Mouse (Mus musculus) stomach, embryonic 15.5 days (tissue): Measurements from ENCODE around the gene 4632433K11Rik. TPM values are rescaled to one million over a fixed set of nuclear protein-coding genes. Genes with fewer than 3 reads are reported as not detected.
"Not testable (repeated sequence)": the region's sequence is repeated elsewhere in the genome, so short reads cannot be mapped to it uniquely, and the experiment has no call there.

Experiments
- ATAC-seq: fragments of 200-750 bp; cut with Nextera tagmentation; 2 replicates; pipeline ENCODE4 v1.8.0; 2017; ENCODE audit warnings: low read depth, moderate number of reproducible peaks, moderate TSS enrichment; ENCODE audit not compliant: insufficient read depth, low FRiP score
- H3K27ac ChIP-seq: fragments of 300-500 bp; sonication (generic); 2 replicates; pipeline ENCODE4 v1.5.1; 2015; ENCODE audit warnings: mild to moderate bottlenecking, inconsistent platforms
- H3K27me3 ChIP-seq: fragments of 300-500 bp; sonication (generic); replicated peaks from 2 replicates; pipeline ENCODE4 v1.6.1; 2015; ENCODE audit warnings: inconsistent platforms
- H3K36me3 ChIP-seq: fragments of 300-500 bp; sonication (generic); 2 replicates; pipeline ENCODE4 v1.6.1; 2015; ENCODE audit warnings: inconsistent platforms
- H3K4me1 ChIP-seq: fragments of 300-500 bp; sonication (generic); 2 replicates; pipeline ENCODE4 v1.6.1; 2015; ENCODE audit warnings: inconsistent platforms
- H3K4me2 ChIP-seq: fragments of 300-500 bp; sonication (generic); 2 replicates; pipeline ENCODE4 v1.6.1; 2015; ENCODE audit warnings: mild to moderate bottlenecking, inconsistent platforms
- H3K4me3 ChIP-seq: fragments of 300-500 bp; sonication (generic); replicated peaks from 2 replicates; pipeline ENCODE4 v1.5.1; 2015; ENCODE audit warnings: inconsistent platforms
- H3K9ac ChIP-seq: fragments of 300-500 bp; sonication (generic); 2 replicates; pipeline ENCODE4 v1.6.1; 2015; ENCODE audit warnings: inconsistent platforms
- H3K9me3 ChIP-seq: fragments of 300-500 bp; sonication (generic); 2 replicates; pipeline ENCODE4 v1.6.1; 2016; ENCODE audit warnings: inconsistent platforms
- WGBS: fragments of 180-500 bp; shearing (Covaris S2); methylation state at CpG from one replicate; pipeline ENCODE4 v1.1.7; 2015; 5-methylcytosine and 5-hydroxymethylcytosine counted together
- polyA plus RNA-seq: library from polyadenylated mRNA; unstranded; fragments of >200 nt; fragmentation: Nextera tagmentation; extraction: Ambion mirVana; gene quantifications from 2 replicates; pipeline ENCODE4 v1.2.1, GENCODE M21; 2015

Gene 4632433K11Rik
- polyA plus RNA-seq, 1 experiment from 2014 or later, result not detected

GRCm38 (mm10) chr7:5060239-5060731 is 26.4 kb downstream of the 4632433K11Rik start:
- H3K4me2 ChIP-seq, result peak overlapping the region; percentile 75
- peaks cover 30% of the 10 kb centered on the region for H3K27me3 ChIP-seq
- peaks cover 32% of the 10 kb centered on the region for H3K4me1 ChIP-seq
- peak overlapping the region; percentile 40; the same call in 1 of the 2 replicates for H3K9ac ChIP-seq
- H3K27ac ChIP-seq, result peak overlapping the region; percentile 100
- no peak for ATAC-seq
- WGBS, result 2% methylated on average over 27 of the region's 27 CpGs
- H3K36me3 ChIP-seq, result no peaks in the 10 kb centered on the region
- H3K4me3 ChIP-seq, result peak overlapping the region; percentile 56
- no peaks in the 10 kb centered on the region for H3K9me3 ChIP-seq

- peaks cover 22% of the 10 kb centered on the region for H3K27me3 ChIP-seq
- no peaks in the 10 kb centered on the region; the same call in 1 of the 2 replicates for H3K36me3 ChIP-seq
- ATAC-seq, result peak; percentile 90
- H3K4me3 ChIP-seq, result peak overlapping the region; percentile 56
- peak overlapping the region; percentile 100 for H3K27ac ChIP-seq
- H3K4me1 ChIP-seq, result peaks cover 37% of the 10 kb centered on the region
- peak overlapping the region; percentile 75 for H3K4me2 ChIP-seq
- WGBS, result under 1% methylated on average over 60 of the region's 60 CpGs
- peak overlapping the region; percentile 87 for H3K9ac ChIP-seq
- no peaks in the 10 kb centered on the region for H3K9me3 ChIP-seq
Observed at GRCm38 (mm10) chr7:5060944-5061773, 27.2 kb downstream of the 4632433K11Rik start.

GRCm38 (mm10) chr7:5061774-5062359 is 27.9 kb downstream of the 4632433K11Rik start, which contains the start of gene U2af2:
Gene U2af2 (plus strand): TSS chr7:5062143.
- peak within 1 kb of the TSS; percentile 75 for H3K4me2 ChIP-seq
- peak; percentile 79 for ATAC-seq
- H3K27ac ChIP-seq, result peak within 1 kb of the TSS; percentile 100
- under 1% methylated on average over 63 of the region's 65 CpGs for WGBS
- peaks cover 4% of the 10 kb centered on the region; the same call in 1 of the 2 replicates for H3K36me3 ChIP-seq
- peaks cover 39% of the 10 kb centered on the region for H3K4me1 ChIP-seq
- no peaks in the 10 kb centered on the region for H3K9me3 ChIP-seq
- peak within 1 kb of the TSS; percentile 56 for H3K4me3 ChIP-seq
- peak within 1 kb of the TSS; percentile 87 for H3K9ac ChIP-seq
- peaks cover 17% of the 10 kb centered on the region for H3K27me3 ChIP-seq

GRCm38 (mm10) chr7:5062360-5063001 is 28.6 kb downstream of the 4632433K11Rik start:
- peaks cover 10% of the 10 kb centered on the region; the same call in 1 of the 2 replicates for H3K36me3 ChIP-seq
- H3K4me2 ChIP-seq, result peak overlapping the region; percentile 64
- H3K4me3 ChIP-seq, result peak overlapping the region; percentile 56
- peaks cover 34% of the 10 kb centered on the region for H3K4me1 ChIP-seq
- under 1% methylated on average over 47 of the region's 51 CpGs for whole genome bisulfite sequencing
- H3K9ac ChIP-seq, result peak overlapping the region; percentile 56
- H3K27me3 ChIP-seq, result peaks cover 11% of the 10 kb centered on the region
- H3K27ac ChIP-seq, result peak overlapping the region; percentile 100
- no peaks in the 10 kb centered on the region for H3K9me3 ChIP-seq
- ATAC-seq, result peak; percentile 49

GRCm38 (mm10) chr7:5064886-5065285 is 31.0 kb downstream of the 4632433K11Rik start:
- H3K4me1 ChIP-seq, result peaks cover 30% of the 10 kb centered on the region
- H3K27me3 ChIP-seq, result no peaks in the 10 kb centered on the region
- H3K27ac ChIP-seq, result no peak overlapping the region
- no peak overlapping the region for H3K9ac ChIP-seq
- H3K4me2 ChIP-seq, result no peak overlapping the region
- H3K9me3 ChIP-seq, result no peaks in the 10 kb centered on the region
- no peak overlapping the region for H3K4me3 ChIP-seq
- 87% methylated on average over 6 of the region's 6 CpGs for WGBS
- ATAC-seq, result no peak
- H3K36me3 ChIP-seq, result peaks cover 32% of the 10 kb centered on the region

GRCm38 (mm10) chr7:5073586-5073985 is 39.7 kb downstream of the 4632433K11Rik start:
- H3K36me3 ChIP-seq, result peaks cover 78% of the 10 kb centered on the region

DNA sequence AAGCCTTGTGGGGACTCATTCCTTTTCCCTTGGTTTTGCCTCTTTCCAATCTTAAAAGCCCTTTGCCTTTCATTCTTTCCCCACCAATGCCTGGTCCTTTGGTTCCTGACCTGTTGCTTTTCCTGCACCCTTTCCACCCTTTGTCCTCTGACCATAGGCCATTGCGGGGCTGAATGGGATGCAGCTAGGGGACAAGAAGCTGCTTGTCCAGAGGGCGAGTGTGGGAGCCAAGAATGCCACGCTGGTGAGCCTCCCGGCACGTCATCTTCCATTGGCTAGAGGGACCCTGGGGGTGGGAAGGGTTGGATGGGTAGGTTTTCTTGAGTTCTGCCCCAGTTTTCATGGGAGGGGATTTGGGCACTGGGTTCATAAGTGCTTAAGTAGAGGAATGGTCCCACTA is 41.1 kb downstream of the 4632433K11Rik start:
- Histone ChIP-seq H3K4me2 (no peak overlapping the region), H3K9me3 (no peaks in the 10 kb centered on the region), H3K27ac (no peak overlapping the region), H3K36me3 (peaks cover 68% of the 10 kb centered on the region), H3K27me3 (no peaks in the 10 kb centered on the region), H3K4me1 (no peaks in the 10 kb centered on the region), H3K9ac (no peak overlapping the region), H3K4me3 (no peak overlapping the region)
- no peak for ATAC-seq
- WGBS, result 97% methylated on average over 5 of the region's 5 CpGs

More at GRCm38 (mm10) chr7:5073586-5073985, 39.7 kb downstream of the 4632433K11Rik start:
- Histone ChIP-seq H3K27ac (no peak overlapping the region), H3K4me2 (no peak overlapping the region), H3K27me3 (no peaks in the 10 kb centered on the region), H3K9me3 (no peaks in the 10 kb centered on the region), H3K9ac (no peak overlapping the region), H3K4me3 (no peak overlapping the region), H3K4me1 (no peaks in the 10 kb centered on the region)
- no peak for ATAC-seq
- WGBS, result 69% methylated on average over 1 of the region's 1 CpGs

- H3K9ac ChIP-seq, result no peak overlapping the region
- H3K4me1 ChIP-seq, result peaks cover 9% of the 10 kb centered on the region
- H3K36me3 ChIP-seq, result peaks cover 51% of the 10 kb centered on the region
- no peak for ATAC-seq
- no peaks in the 10 kb centered on the region for H3K9me3 ChIP-seq
- no peak overlapping the region for H3K27ac ChIP-seq
- no peaks in the 10 kb centered on the region for H3K27me3 ChIP-seq
- no peak overlapping the region for H3K4me3 ChIP-seq
- WGBS, result 72% methylated on average over 2 of the region's 2 CpGs
- H3K4me2 ChIP-seq, result no peak overlapping the region
Observed at GRCm38 (mm10) chr7:5076931-5077330, 43.0 kb downstream of the 4632433K11Rik start.

GRCm38 (mm10) chr7:5079365-5080009 is 45.6 kb downstream of the 4632433K11Rik start:
- not testable (repeated sequence) for H3K27me3 ChIP-seq, H3K9ac ChIP-seq, H3K9me3 ChIP-seq
- 42% methylated on average over 9 of the region's 13 CpGs for WGBS
- H3K27ac ChIP-seq, result peak overlapping the region; percentile 95; the same call in 1 of the 2 replicates
- peaks cover 12% of the 10 kb centered on the region for H3K4me1 ChIP-seq
- peak overlapping the region; percentile 78 for H3K4me2 ChIP-seq
- H3K4me3 ChIP-seq, result peak overlapping the region; percentile 86
- peak; percentile 9; the same call in 1 of the 2 replicates for ATAC-seq
- peaks cover 45% of the 10 kb centered on the region for H3K36me3 ChIP-seq

GRCm38 (mm10) chr7:5080010-5080751 is 46.3 kb downstream of the 4632433K11Rik start, which contains the start of gene Epn1:
Gene Epn1 (plus strand): TSS chr7:5080235.
- Histone ChIP-seq H3K27me3 (no peaks in the 10 kb centered on the region), H3K4me2 (peak within 1 kb of the TSS; percentile 78), H3K4me1 (peaks cover 12% of the 10 kb centered on the region), H3K27ac (peak within 1 kb of the TSS; percentile 95), H3K9ac (peak within 1 kb of the TSS; percentile 87), H3K9me3 (no peaks in the 10 kb centered on the region), H3K36me3 (peaks cover 40% of the 10 kb centered on the region), H3K4me3 (peak within 1 kb of the TSS; percentile 86)
- peak; percentile 96 for ATAC-seq
- 1% methylated on average over 74 of the region's 81 CpGs for WGBS
